Mouse (Mus musculus) olfactory bulb, adult 2 months (tissue): Measurements from ENCODE around the gene Ppat. TPM values are rescaled to one million over a fixed set of nuclear protein-coding genes. Genes with fewer than 3 reads are reported as not detected.

Experiments used
- H3K27ac ChIP-seq: fragments of 200-500 bp; 2 replicates; pipeline ENCODE4 v1.5.1; 2012; ENCODE audit warnings: low read depth, low read length; ENCODE audit not compliant: insufficient read depth
- H3K4me1 ChIP-seq: fragments of 200-500 bp; 2 replicates; pipeline ENCODE4 v1.6.1; 2012; ENCODE audit warnings: low read length; ENCODE audit not compliant: control insufficient read depth, insufficient read depth
- H3K4me3 ChIP-seq: fragments of 200-500 bp; 2 replicates; pipeline ENCODE4 v1.5.1; 2012; ENCODE audit warnings: mild to moderate bottlenecking, low read depth, low read length, moderate library complexity; ENCODE audit not compliant: insufficient read depth
- CTCF ChIP-seq: fragments of 200-500 bp; IDR thresholded peaks from 2 replicates; pipeline ENCODE4 v1.5.1; 2012; ENCODE audit warnings: low read depth, mild to moderate bottlenecking, low read length, moderate library complexity; ENCODE audit not compliant: insufficient read depth
- POLR2A ChIP-seq: fragments of 200-500 bp; IDR thresholded peaks from 2 replicates; pipeline ENCODE4 v1.6.1; 2012; ENCODE audit warnings: mild to moderate bottlenecking, low read depth, low read length, moderate library complexity; ENCODE audit not compliant: insufficient read depth
- WGBS: fragments of 180-500 bp; shearing (Covaris S2); methylation state at CpG from one replicate; pipeline ENCODE4 v1.1.7; 2018; 5-methylcytosine and 5-hydroxymethylcytosine counted together
- polyA plus RNA-seq: library from polyadenylated mRNA; stranded (reverse); fragments of >200 nt; gene quantifications from 2 replicates; pipeline ENCODE4 v1.2.4, GENCODE M21; 2012; ENCODE audit warnings: low replicate concordance; ENCODE audit not compliant: missing spikeins, insufficient read depth, insufficient read length

The Ppat gene
- polyA plus RNA-seq, 1 experiment, result not detected

GRCm38 (mm10) chr5:76866819-76867218 is 84.6 kb downstream of the Ppat start:
- WGBS, result 90% methylated on average over 8 of the region's 8 CpGs

More at GRCm38 (mm10) chr5:76866819-76867218, 84.6 kb downstream of the Ppat start:
- TF ChIP-seq POLR2A (no peak), CTCF (no peak)
- Histone ChIP-seq H3K4me3 (no peak overlapping the region), H3K4me1 (no peaks in the 10 kb centered on the region), H3K27ac (no peak overlapping the region)

Other genes with a start within 250 kb of the Ppat start
- gene Aasdh, start 46.1 kb downstream of the Ppat start, polyA plus RNA-seq, result not detected in 2 replicates
- gene Paics, start 271 bp downstream of the Ppat start, polyA plus RNA-seq, result not detected in 2 replicates
- not detected in 2 replicates for gene Srp72, start 23.1 kb upstream of the Ppat start, polyA plus RNA-seq
- not detected in 2 replicates for gene Arl9, start 52.5 kb upstream of the Ppat start, polyA plus RNA-seq
- not detected in 2 replicates for gene Thegl, start 64.4 kb upstream of the Ppat start, polyA plus RNA-seq
- not detected in 2 replicates for gene Hopx, start 163.5 kb upstream of the Ppat start, polyA plus RNA-seq